Mouse (Mus musculus) right cerebral cortex, adult 2 months (tissue): ENCODE data around the gene Sox6.

Experiments used
- DNase-seq, 2 experiments: peaks; one replicate each; pipeline ENCODE4 v3.0.0; 2021 to 2022; ENCODE audit warnings: low spot score in 2 of 2

The Sox6 gene

DNA sequence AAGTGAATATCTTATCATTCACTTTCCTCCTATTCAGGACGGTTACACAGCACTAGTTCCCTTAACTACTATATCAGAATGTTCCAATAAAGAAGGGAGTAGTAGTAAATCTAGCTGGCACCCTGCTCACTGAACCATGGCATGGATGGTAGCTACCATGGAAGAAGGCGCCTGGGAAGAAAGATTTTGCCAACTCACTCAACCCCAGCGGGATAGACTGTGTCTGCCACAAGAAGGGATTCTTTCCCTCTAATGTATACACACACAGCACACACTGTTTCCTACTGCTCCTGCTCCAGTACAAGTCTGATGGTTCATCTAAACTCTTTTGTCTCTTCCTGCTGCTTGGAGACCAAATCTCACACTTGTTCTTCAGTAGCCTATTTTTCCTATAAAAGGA, 147.1 kb downstream of the Sox6 start:
- DNase-seq, result no peak

DNA sequence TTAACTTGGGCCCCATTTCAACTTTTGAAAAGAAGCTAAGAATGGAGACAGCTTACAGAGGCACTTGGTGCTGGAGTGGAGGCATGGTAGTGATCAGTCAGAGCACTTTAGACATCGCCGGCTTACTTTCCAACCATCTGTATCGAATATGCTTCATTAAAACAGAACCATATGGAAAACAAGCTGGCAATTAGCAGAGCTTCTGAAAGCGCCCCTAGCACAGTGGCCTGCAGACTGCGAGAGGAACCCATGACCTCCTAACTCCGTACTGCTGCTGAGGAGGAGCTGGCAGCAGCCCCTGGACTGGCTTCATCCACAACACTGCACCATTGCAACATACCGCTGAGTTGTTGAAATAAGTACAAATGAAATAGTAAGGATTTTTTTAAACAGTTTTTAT, 148.7 kb downstream of the Sox6 start:
- DNase-seq, result no peak

DNA sequence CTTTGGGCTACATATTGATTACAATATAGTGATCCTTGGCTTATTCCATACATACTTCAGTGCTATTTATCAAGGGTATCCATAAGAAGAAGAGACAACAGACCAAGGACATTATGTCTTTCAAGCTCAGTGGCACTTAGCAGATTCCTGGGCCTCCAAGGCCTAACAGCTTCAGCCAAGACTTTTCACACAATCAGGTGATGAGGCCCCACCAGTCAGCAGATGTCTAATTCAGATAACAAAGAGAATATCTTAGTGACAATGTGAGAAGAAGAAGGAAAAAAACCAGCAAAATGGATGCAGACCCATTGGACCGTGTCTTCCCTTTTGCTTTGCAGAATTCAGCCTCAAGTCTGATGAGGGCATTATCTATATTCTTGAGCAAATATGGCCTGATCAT, 150.0 kb downstream of the Sox6 start:
- no peak for DNase-seq

DNA sequence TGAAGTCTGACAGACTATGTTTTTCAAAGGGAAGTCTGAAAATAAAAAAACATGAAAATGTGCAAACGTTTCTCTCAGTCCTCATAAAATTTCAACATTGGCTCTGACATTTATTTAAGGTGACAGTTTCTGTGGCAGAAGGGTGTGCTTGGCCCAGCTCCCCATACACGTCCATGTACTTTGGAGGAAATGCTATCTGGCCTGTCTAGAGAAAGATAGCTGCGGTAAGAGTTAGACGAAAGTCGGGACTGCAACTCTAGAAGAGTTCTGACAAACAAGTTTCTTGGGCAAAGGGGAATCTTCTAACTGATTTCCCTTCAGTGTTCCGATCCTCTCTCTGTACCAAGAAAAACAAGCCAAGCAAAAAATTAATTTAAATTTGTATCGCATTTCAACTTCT, 150.5 kb downstream of the Sox6 start:
- no peak for DNase-seq

DNA sequence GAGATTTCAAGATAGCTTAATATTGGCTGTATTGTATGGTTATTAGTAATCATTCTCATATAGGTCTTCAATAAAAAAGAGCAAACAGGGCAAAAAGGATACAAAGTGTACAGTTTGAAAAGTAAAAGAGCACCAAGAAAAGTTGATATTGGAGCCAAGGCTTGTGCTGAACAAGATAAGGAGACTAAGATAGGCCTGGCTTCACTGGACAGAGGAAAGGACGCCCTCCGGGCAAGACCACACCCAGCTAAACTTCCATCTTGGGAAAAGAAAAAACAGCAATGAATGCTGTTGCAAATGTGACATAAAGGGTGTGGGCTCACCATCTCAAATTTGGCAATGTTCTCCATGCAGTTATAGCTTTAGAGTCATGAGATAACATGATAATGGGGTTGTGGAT, 165.7 kb downstream of the Sox6 start:
- DNase-seq, result no peak

DNA sequence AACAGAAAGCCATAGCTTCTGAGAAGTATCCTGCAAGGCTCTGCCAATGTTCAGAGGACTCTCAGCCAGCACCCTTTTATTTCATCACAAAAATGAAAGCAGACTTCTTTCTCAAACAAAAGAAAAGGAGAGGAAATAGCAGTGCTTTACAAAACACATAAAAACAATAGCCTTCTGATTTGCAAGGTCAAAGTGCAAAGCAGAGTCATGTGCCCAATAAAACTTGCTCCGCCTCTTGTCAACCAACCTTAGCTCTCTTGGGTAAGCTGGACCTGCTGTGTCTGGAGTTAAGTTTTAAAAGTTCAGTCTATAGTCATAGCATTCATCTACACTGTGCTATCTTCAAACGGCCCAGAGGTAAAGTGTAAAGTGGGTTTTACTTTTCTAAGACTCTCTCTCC, 170.1 kb downstream of the Sox6 start:
- no peak for DNase-seq

DNA sequence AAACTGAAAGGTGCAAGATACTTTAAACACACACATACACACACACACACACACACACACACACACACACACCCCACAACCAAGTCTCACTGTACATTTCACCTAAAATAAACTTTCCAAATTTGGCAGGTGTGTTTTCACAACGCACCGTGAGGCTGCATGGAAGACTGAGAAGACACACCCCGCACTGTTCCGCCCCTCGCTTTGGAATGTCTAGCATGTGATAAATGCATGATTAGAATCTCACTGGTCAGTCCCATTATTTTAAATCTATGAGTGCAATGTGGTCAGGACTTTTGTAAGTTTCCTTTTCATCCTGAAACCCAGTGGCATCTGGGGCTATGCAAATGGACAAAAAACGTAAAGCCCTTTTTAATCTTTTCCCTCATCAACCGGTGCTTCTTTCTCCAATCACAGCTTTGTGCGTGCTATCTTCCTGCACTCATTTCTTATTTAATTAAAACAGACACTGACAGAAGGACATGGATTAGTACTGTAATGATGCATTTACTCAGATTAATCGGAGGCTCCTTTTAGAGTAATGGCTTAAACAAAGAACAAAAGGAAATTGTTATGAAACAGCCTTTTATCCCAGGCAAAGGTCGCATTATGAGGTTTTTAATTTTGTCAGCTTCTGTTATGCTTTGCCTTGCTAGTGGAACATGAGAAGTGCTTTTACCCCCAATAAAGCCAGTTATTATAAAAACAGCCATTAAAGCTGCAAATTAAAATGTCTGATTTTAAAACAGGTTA, 170.9 kb downstream of the Sox6 start:
- no peak for DNase-seq

DNA sequence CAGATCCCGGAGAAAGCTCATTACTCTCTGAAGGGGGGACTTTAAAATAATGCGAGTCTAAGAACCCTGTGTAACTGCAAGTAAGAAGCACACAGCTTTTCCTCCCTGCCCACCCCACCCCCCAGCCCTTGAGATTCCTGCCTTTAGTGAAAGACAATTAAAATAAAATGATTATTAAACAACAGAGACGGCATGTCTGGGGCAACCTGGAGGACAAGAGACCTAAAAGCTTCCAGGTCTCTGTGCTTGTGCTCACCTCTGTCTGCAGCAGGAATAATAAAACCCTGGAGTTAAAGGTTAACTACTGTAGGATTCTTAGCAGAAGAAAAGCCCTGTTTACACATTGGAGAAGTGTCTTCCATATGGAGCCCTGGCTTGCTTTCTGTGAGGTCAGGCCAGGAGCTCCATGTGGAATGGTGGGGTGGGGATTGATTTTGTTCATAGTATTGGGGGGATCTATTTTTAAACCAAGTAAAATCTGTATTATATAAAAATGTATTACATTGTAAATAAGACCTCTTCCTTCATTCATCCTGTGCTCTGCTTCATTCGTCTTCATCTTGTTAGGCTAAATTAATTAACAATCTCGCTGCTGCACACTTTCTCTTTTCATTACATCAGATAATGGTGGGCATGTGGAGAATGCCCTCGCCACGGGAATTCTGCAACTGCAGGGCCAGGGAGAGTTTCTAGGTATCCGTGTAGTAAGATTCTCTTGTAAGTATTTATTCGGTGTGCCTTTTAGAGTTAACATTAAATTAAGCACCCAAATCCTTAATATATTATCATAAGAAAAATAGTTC, 171.7 kb downstream of the Sox6 start:
- no peak for DNase-seq

DNA sequence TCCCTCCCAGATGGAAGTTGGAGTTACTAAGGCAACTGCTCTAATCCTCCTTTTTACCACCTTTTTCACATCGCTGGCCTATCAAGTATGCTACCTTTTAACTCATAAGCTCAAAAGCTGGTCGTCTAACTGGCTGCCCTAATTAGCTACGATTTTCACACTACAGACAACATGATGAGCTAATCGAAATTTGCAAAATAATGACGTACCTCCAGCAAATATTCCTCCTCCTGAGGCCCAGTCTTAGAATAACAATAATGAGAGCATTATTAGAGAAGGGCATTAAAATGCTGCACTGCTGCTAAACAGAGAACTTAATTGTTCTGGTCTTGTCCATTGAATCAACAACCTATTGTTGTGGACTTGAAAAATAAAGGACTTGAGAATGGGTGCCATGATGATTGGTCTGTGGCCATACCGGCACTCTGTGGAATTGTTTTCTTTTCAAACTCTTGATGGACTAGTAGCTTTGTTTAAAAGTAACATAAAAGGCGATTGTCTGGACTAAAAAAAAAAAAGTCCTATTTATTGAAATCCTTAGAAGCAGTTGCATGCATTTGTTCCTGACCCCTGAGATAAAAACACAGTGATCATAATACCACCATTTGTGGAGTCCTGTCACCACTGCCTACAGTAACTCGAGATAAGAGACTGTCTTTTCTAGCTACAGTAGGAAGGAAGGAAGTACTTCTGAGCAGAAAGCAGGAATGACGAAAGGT, 172.5 kb downstream of the Sox6 start:
- DNase-seq, result no peak

DNA sequence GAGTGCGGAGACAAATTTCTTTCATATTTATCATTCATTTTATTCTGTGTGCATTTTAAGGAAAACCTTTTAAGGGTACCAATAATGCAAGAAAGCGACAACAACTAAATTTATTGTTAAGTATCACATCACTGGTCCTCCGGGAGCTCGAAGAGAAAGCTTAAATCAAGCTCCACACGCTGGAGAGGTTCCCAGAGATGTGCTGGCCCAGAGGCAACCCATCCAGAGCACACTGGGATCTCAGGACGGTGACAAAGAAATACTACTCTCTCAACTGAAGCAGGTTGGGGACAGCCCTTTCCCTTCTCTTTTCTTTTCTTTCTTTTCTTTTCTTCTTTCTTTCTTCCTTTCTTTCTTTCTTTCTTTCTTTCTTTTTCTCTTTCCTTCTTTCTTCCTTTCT, 173.4 kb downstream of the Sox6 start:
- no peak for DNase-seq

DNA sequence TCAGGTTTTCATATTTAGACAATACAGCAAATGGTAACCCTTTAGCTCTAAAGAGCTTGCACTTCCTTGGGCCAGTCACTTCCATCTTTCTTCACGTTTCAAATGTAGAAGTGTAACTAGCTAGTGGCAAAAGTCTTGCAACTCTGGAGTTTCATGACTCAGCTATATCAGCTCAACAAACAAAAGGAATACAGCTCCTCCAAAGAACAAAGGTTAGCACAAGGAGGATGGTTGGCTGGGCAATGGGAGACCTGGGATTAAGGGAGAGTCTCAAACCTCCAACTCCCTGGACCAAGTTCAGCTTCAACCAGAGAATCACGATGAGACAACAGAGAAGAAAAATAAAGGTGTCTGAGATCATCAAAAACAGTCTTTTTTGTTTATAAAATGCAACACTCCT, 174.2 kb downstream of the Sox6 start:
- DNase-seq, result no peak

DNA sequence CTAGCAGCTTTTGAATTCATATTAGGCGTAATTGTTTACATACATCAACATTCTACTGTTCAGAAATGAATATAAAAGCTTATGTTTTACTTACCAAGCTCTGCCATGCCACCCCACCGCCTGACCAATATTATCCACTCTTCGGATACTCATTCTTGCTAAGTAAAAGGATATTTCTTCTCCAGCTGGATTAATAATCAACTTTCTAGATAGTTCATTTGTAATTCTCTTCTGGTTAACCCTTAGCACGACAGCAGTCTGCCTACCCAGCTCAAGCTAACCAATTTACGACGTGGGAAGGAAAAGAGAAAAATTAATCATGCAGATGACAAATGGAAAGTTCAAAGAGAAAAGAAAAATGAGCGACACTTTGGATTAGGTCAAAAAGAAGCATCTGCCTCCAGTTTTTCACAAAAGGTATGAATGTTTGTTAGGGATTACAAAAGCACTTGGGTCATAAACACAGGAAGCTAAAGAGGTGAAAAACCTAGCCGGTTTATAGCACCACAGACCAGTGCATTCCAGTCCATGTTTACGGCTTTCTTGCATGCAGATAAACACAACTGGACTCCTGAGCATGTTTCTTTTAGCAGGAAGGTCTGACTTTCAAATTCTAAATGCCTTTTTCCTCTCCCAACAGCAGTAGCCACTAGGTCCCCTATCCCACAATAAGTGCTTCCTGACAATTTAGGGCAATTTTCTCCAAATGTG, 178.8 kb downstream of the Sox6 start:
- DNase-seq, result no peak

DNA sequence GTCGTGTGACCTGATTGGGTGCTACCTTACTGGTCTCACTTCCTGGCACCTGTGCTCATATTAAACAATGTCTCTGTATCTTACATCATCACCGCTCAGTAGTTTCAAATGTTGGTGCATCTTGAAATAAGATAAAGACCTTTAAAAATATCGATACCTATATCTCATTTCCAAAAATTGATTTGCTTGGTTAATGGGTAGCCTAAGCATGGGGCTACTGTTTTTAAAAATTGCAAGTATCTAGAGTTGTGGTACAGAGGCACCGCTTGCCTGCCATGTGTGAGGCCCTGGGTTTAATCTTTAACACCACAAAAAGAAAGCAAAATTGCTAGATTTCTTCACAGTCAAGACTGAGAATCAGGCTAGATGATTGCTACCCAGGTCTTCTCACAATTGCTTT, 187.5 kb downstream of the Sox6 start:
- DNase-seq, result no peak

DNA sequence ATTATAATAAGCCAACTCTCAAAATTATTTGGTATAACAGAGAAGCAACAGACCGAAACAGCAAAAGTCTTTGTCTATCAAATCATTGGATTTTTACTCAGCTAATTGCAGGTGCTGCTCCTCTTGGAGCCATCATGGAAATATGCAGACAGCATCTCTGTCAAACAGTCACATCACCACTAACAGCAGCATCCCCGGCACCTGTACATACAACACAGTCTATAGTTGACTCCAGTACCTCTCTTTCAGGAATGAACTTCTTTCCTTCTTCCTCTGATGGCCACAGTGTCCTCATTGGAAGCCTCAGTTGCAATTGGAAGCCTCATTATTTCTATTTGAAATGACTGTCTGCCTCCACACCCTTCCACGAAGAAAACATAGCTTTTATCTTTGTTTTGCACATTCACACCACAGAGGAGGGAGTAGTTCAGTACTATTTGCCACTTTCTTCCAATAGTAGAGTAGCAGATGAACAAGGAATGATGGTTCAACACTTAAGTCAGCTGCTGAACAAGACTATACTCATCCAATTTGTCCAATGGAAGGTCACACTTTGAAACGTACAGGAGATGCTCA, 192.7 kb downstream of the Sox6 start:
- DNase-seq, result no peak

DNA sequence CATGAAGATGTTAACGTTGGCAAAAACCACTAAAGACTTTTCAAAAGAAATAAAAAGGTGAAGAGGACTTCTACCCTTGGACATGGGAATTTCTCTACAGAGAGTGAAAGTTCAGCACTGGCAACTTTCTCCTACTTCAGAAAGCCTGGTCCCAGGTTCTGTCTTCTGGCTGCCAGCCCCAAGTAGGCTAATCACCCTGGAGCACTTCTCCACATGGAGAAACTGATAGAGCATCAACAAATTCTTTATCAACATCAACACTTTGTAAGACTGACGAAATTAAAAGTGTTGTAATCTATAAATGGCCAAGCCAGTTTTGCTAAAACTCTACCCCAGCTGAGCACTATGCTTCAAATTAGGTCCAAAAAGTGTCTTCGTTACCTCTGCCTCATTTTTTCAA, 193.7 kb downstream of the Sox6 start:
- no peak for DNase-seq

DNA sequence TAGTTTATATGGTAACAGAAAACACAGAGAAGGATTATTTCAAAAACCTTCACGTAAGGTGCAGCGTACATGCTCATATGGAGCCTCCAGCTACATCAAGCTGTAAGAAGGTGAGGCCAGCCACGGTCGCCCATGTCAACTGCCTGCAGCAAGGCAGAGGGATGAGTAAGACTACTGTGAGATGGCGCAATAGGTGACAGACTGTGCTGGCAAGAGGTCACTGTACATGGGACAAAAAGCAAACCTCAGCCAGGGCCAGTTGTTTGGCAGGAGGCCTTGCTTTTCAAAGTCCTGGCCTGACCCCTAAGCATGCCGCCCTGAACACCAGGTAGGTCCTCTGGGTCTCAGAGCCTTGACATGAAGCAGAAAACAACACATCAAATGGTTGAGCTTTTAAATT, 194.2 kb downstream of the Sox6 start:
- no peak for DNase-seq

DNA sequence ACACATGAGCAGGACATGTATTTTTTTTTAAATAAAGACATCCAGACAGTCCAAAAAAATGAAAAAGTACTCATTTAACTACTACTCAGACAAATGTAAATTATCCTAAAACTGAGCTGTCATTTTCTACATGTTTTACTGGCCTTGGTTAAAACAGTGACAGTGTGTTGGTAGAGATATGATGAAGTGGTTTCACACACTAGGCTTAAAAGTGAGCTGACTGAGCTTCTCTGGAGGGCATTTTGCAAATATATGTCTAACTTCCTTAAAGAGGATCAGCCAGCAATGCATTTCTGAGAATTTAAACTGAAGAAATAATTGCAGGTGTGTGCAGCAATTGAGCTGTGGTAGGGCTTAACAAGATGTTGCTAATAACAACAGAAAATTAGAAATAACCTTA, 196.3 kb downstream of the Sox6 start:
- DNase-seq, result no peak

DNA sequence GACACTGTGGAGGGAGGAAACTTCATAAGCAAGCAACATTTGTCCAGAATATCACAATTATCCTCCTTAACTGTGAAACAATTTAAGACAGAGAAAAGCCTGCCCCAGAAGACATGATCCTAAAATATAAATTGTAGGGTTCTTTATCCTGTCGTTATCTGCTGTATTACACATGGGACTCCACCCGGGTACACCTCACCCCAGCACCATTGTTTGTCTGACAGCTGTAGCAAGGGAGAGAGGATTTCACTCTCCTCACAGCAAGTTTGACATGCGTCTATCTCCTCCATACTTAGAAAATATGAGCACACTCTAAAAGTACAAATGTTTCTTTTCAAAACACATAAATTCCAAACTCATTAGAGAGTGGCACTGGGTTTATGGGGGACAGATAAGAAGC, 198.0 kb downstream of the Sox6 start:
- DNase-seq, result no peak

DNA sequence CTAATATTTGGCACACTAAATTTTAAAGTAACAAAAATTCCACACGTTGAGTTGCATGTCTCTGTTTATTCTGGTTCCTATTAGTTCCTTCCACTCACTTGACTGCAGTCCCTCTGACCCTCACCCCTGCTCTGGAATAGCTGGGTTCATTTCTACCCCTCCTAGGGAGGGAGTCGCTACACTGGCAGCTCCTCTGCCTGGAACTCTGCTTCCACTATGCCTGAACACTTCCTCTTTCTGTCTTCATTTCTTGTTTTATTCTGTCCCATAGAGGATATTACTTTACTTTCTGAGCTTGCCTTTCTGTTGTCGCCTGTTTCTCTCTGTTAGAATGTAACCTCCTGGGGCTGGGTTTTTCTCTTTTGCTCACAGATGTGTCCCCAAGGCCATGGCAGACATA, 203.6 kb downstream of the Sox6 start:
- no peak for DNase-seq

DNA sequence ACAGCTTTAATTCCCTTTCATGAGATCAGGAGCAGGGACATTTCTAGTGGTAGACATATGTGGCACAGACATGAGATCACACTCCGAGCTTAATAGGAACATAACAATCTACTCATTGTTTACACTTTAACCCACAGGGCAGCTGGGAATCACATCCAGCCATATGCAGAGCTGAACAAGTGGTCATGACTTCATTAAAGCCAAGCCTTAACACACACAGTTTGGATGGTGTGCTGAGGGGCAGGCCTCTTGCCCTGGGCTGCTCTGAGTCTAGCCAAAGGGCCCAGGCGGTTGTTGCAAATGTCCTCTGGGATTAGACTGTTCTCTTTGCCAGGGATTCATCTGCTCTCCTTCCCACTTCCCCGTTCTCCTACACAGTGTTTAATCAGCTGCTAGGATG, 204.9 kb downstream of the Sox6 start:
- no peak for DNase-seq

DNA sequence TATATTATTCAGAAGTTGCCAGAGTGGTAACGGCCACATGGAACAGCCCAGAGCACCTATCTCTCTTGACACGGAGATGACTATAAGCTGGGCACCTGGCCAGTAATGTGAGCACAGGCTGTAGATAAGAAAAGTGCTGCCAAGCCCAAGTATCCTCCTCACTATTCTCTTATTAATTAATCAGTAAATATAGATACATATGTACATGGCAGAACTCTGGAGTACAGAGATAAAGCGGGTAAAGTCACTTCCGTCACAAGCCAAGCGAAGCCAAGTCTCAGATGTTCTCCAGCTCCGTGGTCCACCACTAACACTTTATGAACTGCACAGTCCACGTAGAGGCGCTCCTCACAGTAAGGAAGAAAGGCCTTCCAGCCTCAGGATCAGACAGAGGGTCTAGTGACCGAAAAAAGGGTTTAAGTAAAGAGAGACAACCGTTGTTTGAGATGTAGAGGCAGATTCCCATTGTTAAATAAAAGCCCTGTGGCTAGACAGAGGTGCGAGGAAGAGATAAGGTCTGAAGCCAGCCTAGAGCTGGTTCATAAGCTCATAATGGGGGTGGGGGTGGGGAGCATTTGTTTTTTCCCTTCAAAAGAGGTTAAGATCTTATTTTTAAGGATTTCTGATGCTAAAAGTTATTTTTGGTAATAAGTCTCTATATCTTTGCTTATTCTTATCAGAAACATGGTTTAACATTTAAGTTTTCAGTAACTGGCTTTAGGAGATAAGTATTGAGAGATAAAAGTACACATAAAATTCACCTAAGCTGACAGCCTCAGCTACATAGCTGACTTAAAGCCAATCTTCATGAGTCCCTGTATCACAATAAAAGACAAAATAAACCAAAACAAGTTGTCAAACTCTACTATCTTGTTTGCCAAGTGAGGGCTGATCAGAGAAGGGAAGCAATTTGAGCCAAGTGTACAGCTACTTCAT, 207.4 kb downstream of the Sox6 start:
- DNase-seq, result no peak
